Mouse (Mus musculus) right cerebral cortex, postnatal 14 days (tissue): ENCODE results near the gene Tbccd1.

Experiments
- DNase-seq: peaks from one replicate; pipeline ENCODE4 v3.0.0; 2022

Tbccd1 gene

DNA sequence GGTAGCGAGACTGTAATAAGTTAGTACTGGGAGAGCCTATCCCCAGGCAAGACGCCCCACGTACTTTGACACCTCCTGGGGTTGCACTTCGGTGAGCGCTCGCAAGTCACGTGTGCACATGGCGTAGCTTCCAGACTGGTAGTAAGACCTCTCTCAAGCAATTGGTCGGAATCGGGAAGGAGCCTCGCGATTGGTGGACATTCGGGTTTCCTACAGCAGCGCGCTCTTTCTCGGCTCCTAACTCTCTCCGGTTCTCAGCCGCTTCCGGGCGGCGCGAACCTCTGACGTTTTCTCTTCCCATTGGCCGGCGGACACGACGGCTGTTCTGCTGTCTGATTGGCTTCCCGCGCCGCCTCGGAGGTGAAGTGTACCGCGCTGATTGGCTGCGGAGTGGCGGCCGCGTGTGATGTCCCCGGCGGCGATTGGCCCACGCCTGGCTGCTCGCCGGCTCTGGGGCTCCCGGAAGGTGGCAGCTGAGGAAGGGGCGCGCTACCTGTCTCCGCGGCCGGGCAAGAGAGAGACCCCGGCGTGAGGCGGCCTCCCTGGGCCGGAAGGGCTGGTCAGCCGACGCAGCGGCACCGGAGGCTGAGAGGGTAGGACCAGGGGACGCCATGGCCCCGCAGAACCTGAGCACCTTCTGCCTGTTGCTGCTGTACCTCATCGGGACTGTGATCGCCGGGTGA, at the start of gene Tbccd1, which contains the start of gene Dnajb11:
Gene Tbccd1 (minus strand): TSS at position 239 of the 683 bp plus-strand sequence.
Gene Dnajb11 (plus strand): TSS at position 415 of the 683 bp plus-strand sequence.
- peak; percentile 98 for DNase-seq

DNA sequence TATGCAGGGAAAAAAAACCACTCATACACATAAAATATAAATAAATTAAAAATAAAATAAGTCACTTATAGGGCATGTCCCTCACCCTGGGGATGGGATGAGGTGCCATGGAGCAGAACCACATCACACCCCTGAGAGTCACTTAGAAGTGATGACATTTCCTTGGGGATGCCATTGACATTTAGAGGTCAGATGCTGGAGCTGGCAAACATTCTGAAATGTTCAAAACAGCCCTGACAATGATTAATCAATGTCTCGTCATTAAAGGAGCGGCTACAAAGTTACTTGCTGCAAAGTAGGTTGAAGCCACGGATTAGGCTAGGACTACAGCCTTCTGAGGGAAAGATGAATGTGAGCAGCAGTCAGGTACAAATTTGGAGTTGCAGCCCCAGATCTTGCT, 43.9 kb upstream of the Tbccd1 start:
- DNase-seq: no peak

DNA sequence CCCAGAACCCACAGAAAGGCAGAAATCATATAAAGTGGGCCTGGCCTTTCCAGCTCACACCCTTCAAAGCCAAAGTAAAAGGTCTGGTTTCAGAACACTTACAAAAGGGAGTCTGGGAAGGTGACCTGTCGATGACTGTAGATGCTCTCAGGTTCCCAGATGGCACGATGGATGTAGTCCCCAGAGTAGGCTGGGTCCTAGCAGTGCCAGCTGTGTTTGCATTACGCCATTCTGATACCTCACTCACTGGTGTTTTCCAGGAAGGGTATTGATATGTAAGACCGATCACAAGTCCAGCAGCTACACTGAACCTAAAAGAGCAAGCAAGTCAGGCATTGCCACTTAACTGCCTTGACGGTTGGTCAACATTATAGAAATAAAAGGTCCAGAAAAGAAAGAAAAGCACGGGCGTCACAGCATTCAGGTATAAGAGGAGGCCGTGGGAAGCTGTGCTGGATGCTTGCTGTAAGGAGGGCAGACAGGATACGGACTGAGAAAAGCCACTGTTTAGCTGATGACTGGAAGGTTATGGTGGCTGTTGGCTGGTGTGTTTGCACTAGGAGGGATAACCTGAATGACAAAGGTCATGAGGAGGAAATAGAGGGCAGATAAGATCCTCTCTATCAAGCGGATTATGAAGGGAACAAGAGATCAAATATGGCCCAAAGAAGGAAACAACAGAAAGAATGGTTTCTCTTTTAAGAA, 42.5 kb upstream of the Tbccd1 start:
- no peak for DNase-seq

DNA sequence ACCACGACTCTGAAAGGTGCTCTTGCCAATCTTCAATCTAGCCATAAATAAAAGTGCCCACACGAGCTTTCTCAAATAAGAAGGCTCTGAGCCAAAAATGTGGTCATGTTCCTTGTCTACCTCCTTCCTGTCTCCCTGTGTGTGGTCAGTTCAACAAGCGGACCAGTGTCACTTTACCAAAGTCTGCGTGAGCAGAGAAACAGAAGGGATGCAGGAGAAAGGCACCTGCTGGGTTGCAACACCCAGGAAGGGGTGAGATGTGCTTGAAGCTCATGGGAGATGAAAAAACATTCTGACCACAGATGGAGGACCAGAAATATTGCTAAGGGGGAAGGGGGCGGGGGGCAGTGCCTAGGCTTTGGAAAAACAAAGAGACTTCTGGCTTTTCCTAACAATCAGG, 41.9 kb upstream of the Tbccd1 start:
- no peak for DNase-seq

DNA sequence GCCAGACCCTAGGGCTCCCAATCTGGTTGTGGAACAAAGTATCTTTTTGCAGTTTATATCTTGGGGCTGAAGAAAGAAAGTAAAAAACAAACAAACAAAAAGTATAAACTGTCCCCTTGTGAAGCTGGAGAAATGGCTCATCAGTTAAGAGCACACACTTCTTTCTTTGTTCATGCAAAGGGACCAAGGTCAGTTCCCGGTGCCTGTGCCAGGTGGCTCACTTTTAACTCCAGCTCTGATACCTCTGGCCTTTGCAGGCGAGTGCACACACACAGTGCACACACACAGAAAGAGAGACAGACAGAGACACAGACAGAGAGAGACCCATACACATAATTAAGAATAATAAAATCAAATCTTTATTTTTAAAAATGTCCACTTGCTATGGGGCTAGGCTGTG, 39.1 kb upstream of the Tbccd1 start:
- no peak for DNase-seq

DNA sequence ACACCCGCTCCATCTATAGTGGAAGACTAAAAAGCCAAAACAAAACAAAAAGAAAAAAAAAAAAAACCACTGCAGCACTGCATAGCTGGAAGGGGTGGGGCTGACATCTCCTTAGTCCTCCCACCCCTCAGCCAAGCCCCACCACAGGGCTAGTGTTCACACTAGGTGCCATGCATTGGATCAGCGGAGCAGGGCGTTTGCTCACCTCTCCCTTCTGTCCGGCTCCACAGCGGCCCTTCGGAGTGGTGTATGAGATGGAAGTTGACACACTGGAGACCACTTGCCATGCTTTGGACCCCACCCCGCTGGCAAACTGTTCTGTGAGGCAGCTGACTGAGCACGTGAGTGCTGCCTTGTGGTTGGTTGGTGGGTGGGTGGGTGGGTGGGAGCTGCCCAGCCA, 36.6 kb upstream of the Tbccd1 start:
- DNase-seq: no peak

DNA sequence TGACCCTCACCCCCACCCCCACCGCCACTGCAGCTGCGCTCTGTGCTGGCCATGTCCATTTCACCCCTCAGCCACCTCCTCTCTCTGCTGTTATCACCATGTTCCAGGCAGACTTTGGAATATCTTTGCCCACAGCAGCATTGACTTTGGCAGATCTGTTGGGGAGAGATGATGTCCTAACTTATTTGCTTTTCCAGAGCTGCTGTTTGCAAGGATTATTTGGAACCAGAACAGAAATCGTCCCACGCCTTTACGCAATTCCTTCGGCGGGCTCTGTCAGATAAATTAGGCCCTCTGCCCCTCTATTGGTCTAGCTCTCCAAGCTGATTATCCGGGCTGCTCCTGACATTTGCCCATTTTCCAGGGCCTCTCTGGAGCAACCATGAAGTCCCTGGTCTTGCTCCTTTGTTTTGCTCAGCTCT, 34.3 kb upstream of the Tbccd1 start:
- no peak for DNase-seq

DNA sequence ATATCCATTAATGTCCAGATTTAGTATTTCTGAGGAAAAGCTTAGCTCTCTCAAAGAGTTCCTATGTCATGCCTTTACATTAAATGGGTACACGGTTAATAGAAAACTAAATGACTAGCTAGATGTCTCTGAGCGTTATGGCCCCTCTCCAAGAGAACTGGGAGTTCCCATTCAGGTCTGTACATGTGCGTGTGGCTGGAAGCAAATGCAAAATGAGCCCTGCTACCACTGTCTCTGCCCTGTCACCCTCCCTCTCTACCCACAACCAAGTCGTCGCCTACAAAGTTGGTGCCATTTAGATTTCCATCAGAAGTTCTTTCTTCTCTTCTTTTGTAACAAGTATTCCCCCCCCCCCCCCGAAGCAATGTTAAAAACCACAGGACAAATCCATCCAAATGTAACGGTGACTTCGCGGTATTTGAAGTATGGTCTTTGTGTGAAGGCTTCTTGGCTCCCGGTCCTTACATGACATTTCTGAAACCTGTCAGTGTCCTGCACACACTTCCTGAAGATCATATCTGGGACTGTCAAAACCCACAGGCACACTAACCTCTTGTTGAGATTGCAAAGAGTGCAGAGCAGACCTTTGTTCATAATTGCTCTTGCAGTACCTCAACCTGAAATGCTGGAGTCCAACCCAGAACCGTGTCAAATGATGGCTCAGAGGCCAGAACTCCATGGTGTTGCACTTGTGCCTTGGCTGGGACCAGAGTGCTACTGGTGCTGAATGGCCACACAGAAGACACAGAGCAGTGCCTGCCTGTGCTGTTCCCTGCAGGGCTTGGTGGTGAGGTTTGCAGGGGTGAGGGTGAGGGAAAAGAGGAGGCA, 33.4 kb upstream of the Tbccd1 start, which contains the start of gene Ahsg:
Gene Ahsg (plus strand): TSS at position 595 of the 828 bp plus-strand sequence.
- no peak for DNase-seq

DNA sequence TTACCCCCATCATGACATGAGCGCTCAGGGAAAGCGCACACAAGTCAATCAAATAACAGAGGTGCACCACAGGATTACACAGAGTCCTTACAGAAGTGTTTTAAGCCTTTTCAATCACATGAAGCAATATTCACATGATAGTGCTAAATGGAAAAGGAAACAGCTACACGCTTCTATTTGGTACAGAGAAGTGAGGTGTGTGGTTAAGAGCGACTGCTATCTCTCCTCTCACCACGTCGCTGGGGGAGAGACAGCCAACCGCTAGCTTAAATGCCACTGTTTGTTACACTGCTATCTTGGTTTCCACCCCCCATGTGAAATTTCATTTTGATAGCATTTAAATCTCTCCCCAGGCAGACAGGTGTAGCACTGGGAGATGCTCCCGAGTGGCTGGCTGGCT, 32.2 kb upstream of the Tbccd1 start:
- DNase-seq: no peak

DNA sequence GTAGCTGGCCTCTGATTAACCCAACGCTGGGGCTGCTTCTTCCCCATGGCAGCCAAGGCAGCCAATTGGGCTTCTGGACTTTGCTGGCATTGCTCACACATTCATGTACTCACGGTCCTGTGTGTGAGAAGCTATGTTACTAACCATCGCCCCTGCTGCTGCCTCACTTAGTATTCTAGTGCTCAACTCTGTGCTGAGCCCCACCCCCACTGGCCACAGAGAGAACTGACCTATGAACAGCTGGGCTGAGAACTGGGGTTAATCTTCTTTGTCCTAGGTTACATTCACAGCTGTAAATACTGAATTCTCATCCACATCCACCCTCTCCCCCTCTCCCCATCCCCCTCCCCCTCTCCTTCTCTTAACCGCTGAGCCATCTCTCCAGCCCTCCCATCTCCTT, 31.4 kb upstream of the Tbccd1 start:
- DNase-seq: no peak

DNA sequence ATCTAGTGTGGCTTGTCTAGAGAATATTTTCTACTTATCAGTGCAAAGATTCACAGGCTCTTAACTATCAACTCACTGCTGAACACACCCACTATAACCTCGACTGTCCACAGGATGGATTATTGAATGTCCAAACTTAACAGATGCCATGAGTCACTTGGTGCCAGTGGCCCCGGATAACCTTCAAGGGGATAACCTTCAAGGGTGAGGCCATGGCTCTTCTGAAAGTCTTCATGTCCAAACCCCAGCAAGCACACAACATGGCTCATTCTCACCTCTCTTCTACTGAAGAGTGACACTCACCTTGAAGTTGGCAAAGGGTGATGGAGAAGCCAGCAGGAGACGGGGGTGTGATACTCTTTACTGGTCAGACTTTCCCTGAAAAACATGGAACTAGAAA, 29.3 kb upstream of the Tbccd1 start:
- no peak for DNase-seq

DNA sequence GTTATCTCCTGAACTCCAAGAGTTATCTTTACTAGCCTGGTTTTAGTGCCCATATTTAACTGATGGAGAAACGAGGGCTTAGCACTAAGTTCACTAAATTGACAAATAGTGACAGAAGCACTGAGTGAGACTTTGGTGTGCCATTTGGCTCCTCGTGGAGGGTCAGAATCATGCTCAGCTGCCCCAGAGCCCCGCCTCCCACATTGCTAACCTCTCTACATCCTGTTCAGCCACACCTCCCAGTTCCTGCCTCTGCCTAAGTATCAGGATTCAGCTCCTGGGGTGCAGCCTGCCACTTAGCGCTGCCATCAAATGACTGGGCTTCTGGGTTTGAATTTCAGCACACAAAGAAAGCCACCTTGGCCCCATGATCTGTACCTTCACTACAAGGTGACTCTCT, 27.9 kb upstream of the Tbccd1 start:
- no peak for DNase-seq

DNA sequence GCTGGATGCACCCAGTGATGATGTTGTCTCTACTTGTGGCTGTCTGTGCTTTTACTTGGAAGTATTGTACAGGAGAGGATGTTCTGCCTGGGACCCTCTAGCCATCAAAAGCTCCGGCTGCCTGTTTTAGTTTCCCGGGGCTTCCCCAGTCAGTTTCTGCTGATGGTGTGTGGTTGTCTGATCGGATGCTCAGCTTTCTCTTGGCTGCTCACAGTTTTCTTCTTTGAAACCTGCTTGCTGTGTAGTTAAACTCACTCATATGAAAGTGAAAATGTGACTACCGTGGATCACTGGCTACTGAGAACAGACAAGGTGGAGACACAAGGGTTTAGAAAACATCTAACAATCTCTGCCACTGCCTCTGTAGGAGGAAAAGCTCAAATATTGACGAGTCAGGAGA, 26.0 kb upstream of the Tbccd1 start:
- no peak for DNase-seq

DNA sequence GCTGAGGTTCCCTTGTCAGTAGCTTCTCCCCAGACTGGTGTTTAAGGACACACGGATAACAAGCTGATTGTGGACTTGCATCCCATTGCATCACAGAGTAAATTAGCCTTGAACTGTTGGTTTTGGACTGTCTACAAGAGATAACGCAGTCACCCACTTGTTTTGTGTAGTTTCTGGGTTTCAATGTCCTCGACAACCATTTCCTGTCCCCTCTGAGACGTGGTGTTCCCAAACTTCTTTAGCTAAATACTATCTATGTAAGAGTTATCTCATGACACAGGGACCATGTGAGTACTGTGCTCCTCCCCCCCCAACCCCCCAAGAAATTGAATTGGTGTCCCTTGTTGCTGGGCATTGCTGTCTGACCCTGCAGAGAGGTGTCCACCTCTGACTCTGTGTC, 24.0 kb upstream of the Tbccd1 start:
- no peak for DNase-seq

DNA sequence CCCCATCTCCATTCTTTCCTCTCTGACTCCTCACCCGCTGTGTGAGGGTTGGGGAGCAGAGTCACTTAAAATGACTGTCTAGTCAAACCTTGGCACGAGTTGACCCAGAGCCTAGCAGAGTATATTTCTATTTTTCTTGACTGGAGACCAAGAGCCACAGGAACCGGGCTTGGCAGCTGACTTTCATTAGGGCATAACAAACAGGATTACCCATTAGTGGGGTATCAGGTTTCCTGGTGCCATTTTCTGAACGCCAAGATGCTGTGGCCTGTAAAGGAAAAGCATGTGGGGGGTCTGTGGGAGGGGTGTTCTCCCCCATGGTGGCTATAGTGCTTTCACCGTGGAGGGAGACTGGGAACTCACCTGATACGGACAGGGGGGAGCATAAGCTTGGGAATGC, 23.4 kb upstream of the Tbccd1 start:
- DNase-seq: no peak

DNA sequence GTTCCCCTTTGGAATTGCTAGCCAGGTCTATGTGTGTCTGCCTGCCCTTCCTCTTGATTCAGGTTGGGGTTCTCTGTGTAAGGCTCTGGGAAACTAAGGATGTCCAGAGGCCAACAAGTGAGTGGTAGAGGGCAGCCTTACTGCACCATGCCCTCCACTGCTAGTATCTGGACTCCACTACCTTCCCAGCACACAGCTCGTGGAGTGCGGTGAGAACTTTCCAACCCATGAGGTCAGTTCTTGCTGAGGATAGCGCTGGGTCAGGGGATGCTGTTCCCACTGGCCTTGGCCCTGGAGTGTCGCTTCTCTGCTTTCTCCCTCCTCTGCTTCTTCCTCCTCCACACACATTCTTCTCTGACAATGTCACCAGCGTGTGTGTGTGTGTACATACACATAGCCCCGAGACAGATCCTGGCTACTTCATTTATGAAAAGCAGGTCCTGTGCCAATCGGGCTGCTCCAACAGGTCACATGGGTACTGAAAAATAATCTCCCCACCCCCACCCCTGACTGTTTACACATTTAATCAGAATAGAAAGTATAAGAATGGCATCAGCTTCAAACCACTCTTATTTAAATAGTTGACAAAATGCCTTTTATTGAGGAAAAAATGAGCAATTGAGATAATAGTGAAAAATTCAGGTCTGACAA, 22.6 kb upstream of the Tbccd1 start:
- DNase-seq: no peak

DNA sequence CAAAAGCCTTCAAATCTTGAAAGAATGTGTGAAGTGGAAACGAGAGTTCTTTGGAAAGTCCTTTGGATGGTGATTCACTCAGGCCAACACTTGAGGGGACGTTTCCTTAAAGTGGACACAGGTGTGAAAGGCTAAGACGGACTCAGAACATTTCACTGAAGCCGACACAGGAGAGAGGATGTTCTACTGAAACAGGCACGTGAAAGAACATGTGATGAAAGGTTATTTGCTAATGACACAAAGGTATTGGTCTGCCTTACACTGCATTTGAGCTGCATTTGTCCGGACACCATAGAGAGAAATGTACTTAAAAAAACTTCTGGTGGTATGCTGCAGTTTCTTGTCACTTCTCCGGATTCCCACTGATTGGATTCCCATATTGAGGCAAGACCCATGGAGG, 21.2 kb upstream of the Tbccd1 start:
- no peak for DNase-seq

DNA sequence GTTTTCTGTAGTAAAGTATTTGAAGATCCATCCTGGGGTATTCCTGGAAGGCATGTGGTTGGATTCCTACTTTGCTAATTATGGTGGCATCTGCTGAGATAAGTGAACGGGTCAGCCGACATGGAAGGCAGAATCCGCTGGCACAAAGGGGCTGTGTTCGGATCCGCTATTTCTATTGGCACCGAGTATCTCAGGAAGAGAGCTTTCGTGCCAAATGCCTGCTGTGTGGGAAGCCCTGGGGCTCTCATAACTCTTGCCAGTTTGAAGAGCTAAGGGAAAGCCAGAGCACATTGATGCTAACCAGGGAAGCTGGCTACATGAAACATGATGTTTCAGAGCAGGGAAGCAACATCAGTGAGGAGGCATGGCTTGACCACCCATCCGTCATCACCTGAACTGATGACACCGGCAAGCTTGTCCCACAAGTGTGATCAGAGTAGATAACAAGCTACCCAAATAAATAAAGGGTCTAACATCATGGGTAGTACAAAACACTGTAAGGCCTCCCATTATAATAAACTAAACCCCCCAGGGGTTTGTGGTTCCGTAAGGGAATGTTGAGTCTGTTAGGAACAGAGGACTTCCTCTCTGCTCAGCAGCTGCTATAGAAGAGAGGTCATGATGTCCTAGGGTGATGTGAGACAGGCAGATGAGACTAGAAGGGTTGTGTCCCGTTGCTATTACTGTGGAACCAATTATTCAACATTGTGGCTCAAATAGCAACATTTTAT, 20.4 kb upstream of the Tbccd1 start:
- no peak for DNase-seq

DNA sequence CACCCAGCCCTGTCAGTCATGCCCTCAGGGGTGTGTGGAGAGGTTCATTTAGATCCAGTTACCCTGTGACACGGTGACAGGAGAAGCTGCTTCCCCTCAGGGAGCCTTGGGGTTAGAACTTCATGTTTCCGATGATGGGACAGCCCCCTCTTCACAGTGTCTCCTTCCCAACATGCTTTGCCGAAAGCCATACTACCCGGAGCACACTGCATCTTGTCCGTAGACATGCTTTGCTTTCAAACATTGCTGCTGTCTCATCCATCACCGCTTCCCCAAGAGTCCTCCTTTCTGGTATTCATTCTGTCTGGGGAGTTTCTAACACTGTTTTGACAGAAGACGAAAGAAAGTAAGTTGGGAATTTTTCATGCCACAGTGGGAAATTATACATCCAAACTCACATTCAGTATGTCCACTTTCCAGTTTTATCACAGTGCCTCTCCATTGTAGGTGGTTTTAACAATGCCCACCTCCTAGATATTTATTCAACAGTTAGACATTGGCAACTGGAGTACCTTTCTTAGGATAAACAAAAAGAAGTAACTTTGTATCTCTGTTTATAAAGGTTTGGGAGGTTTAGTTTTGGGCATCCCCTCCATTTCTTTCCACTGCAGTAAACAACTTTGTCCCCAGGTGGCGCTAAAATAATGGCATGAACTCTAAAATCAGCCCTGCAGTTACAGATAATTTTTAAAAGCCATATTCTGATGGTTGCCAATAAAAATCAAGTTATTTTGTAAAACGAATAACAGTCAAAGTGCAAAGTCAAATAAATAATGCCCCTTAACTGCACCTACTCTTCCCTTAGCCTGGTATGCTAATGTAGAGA, 19.0 kb upstream of the Tbccd1 start:
- DNase-seq: peak; percentile 52

DNA sequence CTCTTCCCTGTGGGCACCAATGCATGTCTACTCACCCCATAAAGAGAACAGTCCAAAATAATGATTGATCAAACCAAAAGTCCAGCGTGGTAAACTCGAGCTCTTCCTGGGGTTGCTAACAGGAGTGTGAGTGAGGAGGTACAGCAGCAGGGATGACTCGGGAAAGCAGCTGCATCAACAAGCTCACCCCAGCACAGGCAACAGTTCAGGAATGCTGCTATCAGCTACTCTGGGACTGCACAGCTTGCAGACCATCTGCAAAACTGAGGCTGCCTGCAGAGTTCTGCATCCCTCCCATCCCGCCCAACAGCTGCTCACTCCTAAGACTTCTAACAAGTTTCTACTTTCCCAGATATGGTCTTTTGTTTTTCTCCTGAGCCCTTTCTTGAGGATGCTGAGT, 15.9 kb upstream of the Tbccd1 start:
- DNase-seq: no peak

DNA sequence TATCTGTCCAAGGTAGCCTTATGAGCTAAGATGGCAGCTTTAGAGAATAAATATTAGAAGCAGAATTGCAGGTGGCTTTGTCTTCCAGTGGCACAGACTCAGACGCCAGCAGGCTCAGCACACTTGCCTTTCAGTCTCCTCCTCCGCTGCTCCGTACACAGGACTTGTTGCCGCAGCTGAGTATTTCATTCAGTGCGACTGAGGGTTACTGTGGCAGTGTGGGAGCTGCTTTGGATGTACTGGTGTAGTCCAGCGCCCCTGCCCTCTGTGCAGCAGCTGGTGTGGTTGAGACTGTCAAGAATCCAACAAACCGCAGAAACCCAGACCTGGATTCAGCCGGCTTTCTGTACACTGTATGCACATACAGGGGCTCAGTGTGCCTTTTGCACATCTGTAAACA, 14.9 kb upstream of the Tbccd1 start:
- no peak for DNase-seq

DNA sequence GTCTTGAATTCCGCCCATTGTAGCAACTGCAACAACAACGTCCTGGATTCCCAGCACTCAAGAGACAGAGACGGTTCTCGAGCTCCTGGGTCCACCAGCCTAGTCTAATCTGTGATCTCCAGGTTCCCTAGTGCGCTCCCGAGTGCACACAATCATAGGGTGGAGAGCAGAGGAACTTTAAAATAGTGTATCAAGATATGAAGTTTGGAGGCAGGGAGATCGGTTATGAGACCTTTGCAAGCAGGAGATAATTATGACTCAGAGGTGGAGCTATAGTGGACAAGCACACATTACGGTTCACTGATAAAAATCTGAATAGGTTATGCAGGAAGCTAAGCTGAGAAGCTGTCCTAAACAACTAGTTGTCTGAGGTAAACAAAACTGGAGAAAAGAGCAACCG, 696 bp downstream of the Tbccd1 start:
- no peak for DNase-seq
